Mouse (Mus musculus) urinary bladder, adult 18-20 months (tissue): Measurements from ENCODE around the gene Malsu1.

Source experiments
- DNase-seq, 2 experiments: peaks; one replicate each; pipeline ENCODE4 v3.0.0; 2022; ENCODE audit warnings: low spot score in 2 of 2, mixed read lengths in 2 of 2

The Malsu1 gene

DNA sequence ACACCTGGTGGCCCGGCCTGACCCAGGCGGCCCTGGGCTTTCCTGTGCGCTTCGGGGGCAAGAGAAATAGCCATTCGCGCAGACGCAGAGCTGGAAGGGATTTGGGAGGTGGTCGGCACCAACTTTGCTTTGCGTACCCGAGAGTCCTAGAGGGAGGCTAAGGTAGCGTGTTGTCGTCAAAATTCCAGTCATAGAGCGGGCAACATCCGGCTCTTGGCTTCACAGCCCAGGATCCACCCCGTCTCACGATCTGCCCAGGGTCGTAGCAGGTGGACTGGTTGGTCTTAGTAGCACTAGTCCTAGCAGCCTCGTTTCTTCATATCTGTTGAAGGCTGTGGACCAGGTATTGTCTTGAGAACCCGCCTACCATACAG lies 509 bp downstream of the Malsu1 start:
- no peak for DNase-seq

DNA sequence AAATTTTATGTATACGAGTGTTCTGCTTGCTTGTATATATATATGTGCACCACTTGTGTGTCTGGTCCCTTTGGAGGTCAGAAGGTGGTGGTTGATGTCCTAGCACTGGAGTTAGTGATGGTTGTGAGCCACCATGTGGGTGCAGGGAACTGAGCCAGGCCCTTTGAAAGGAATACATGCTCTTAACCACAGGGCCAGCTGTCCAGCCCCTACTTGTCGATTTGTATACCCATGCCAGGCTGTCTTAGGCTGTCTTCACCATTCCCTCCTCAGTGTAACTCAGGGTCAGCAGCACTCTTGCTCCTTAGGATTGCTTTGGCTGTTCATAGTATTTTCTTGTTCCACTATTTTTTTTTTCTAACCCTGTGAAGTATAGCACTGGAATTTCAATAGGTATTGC lies 4.3 kb downstream of the Malsu1 start:
- no peak for DNase-seq

GRCm38 (mm10) chr6:49079313-49079712 lies 5.7 kb downstream of the Malsu1 start:
- no peak for DNase-seq

DNA sequence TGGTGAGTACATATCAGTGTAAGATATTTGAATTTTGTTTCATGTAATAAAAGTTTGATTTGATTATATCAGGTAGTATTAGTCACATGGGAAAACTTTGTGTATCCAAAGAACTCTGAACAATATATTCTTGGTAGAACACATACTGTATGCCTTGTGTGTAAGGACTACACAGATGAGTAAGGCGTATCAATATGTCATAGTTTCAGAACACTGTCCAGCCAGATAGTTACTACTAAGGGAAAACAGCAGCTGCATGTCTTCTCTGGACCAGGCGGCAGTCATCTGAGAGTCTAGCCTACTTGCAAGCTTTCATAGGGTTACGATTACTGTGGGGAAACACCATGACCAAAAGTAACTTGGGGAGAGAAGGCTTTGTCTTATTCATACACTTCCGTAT lies 9.4 kb downstream of the Malsu1 start:
- DNase-seq: no peak

DNA sequence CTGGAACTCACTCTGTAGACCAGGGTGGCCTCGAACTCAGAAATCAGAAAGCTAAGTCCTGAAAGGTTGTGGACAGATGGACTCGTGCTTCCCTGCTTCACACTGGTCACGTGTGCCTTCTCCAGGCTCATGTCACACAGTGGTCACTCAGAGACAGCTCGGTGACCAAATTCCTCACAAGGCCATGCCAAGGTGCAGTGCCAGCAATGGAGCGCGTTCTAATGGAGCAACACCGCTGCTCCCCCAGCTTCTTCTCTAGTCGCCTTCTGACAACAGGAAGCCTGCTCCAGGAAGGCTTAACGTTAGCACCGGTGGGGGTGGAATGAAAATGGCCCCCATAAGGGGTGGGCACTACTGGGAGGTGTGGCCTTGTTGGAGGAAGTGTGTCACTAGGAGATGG lies 21.4 kb downstream of the Malsu1 start:
- no peak for DNase-seq

GRCm38 (mm10) chr6:49096421-49096820 lies 22.8 kb downstream of the Malsu1 start:
- DNase-seq: peak; percentile 14 to 69

DNA sequence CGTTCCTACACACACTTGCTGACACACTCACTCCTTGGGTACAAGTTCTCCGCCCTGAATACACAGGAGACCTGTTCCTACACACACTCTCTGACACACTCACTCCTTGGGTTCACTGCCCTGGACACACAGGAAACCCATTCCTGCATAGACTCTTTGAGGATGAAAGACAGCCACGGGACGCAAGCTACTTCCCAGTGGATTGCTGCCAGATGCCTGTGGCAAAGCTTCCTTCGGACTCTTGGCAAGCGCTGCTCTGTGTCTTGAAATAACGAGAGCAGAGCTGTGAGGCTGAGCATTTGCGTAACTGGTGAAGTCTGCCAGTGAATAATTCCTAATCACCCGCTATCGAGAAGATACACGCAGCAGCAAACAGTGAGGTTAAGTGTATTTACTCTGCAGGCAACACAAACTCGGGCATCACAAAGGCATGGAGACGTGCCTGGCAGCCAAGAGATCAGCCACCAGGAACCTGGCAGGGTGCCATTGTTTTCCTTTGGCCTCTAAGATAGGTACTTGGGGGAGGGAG lies 23.4 kb downstream of the Malsu1 start:
- DNase-seq: peak; percentile 61 to 82

DNA sequence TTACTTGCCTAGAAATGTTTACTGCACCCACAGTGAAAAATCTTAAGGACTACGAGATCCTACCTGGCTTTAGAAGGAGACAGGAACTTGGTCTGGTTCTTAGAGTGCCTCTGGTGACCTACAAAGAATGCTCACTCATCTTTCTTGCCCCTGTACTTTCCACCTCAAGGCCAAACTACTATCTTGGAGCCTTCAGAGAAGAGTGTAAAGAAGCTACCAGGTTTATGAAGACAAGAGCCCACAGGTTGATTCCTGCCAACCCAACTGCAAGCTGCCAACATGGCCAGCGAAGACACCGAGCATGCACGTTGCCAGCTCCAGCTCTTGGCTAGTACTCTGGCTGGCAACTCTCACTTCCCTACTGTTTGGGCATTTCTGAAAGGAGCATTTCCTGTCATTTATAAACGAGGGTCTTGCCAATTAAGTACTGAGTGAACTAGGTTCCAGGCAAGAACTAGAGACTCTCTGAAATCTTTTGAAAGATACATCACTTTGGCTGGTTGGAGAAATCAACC lies 24.1 kb downstream of the Malsu1 start:
- no peak for DNase-seq

DNA sequence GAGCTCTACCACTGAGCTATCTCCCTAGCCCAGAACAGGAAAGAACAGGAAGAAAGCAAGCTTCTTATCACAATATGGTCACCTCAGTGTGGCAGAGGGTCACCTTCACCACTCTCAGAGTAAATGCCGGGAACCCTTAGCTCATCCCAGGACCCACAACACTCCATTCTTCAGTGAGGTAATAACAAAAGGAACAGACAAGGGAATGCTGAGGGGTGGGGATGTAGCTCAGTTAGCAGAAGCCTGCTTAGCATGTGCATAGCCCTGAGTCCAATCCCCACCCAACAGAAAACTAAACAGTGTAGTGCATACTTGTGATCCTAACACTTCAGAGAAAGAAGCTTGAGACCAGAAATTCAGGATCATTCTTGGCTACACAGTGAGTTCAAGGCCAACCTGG lies 25.5 kb downstream of the Malsu1 start:
- DNase-seq: no peak

DNA sequence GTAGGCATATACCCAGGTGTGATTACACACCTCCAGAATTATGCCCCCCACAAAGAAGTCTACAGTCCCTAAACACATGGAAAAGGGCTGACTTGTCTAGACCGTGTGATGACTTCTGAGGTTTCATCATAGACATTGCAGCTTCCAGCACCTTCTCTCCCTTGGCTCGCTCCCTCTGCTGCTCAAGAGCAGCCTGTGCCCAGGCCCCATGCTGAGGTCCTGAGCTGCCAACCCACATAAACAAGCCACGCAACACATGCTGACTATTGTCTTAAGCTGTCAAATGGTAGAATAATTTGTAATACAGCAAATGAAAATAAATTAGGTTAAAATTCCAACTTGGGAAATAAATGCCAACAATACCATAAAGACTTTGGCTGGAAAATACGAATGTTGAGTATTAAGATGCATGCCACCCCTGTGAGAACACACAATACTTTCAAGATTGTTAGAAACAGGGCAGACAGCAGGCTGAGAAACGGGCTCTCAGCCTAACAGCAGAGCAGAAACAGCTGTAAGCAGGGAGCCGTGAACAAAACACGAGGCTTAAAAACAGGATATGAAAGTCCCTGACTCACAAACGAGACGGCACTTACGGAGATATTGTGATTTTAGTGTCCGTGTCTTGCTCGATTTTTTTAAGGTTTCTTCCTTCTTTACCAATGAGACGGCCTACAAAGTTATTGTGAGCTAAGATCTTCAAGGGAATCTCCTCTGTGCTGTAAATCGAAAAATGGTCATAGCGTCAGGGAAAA lies 33.3 kb downstream of the Malsu1 start:
- no peak for DNase-seq

GRCm38 (mm10) chr6:49109196-49109595 lies 35.6 kb downstream of the Malsu1 start:
- no peak for DNase-seq

- DNase-seq: no peak
Observed at GRCm38 (mm10) chr6:49113895-49114294, 40.3 kb downstream of the Malsu1 start.

GRCm38 (mm10) chr6:49114457-49114856 lies 40.9 kb downstream of the Malsu1 start:
- DNase-seq: no peak

DNA sequence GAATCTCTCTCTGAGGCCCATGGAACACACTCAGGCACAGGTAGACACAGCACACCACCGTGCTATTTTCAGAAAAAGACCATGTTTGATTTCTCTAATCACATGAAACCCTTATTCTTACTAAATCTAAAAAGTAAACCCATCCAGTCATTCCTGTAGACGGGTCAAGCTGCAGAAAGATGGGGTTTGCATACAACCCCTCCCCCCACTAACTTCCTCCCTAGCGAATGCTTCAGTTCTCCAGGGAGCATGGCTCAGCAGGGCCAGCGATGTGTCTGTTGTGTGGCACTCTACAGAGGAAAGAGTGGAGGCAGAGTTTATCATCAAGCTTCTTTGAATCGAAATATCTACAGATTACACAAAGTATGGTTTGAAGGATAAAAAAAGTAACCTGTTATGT lies 42.0 kb downstream of the Malsu1 start:
- DNase-seq: no peak

GRCm38 (mm10) chr6:49116241-49116640 lies 42.6 kb downstream of the Malsu1 start:
- DNase-seq: no peak

- no peak for DNase-seq
Observed at GRCm38 (mm10) chr6:49118446-49118845, 44.9 kb downstream of the Malsu1 start.

- no peak for DNase-seq
Observed at GRCm38 (mm10) chr6:49119462-49120135, 46.0 kb downstream of the Malsu1 start.

DNA sequence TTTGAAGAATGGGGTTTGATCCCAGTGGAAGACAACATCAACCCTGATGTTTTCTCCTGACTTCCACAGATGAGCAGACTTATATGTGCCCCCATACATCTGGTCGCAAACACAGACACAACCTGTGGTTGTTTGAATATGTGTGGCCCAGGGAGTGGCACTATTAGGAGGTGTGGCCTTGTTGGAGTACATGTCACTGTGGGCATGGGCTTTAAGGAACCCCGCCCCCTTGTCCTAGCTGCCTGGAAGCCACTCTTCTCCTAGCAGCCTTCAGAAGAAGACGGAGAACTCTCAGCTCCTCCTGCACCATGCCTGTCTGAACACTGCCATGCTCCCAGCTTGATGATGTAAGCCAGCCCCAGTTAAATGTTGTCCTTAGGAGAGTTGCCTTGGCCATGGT lies 46.8 kb downstream of the Malsu1 start:
- no peak for DNase-seq

- DNase-seq: no peak
Observed at GRCm38 (mm10) chr6:49130328-49130727, 56.7 kb downstream of the Malsu1 start.

GRCm38 (mm10) chr6:49131855-49132254 lies 58.3 kb downstream of the Malsu1 start:
- DNase-seq: no peak

DNA sequence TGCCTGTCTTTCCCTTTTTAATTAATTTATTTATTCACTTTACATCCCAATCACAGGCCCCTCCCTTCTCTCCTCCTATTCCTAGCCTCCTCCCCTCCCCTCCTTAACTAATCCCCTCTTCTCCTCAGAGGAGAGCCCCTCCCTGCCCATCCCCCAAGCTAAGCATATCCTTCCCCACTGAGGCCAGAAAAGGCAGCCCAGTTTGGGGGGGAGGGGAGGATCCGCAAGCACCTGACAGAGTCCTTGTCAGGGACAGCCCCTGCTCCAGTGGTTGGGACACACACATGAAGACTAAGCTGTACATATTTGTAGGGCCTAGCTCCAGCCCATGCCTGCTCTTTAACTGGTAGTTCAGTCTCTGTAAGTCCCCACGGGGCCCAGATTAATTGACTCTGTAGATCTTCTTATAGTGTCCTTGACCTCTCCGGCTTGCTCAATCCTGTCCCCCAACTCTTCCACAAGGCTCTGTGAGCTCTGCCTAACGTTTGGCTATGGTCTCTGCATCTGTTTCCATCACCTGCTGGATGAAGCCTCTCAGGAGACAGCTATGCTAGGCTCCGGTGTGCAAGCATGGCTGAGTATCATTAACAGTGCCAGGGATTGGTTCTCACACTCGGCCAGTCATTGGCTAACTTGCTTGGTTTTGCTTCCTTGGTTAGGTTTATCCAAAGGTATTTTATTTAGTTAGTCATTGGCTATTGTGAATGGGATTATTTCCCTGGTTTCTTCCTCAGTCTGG lies 58.9 kb downstream of the Malsu1 start:
- no peak for DNase-seq
